Mouse (Mus musculus): ENCODE measurements around the gene Akap9. TPM values are rescaled to one million over a fixed set of nuclear protein-coding genes. Genes with fewer than 3 reads are reported as not detected.

The Akap9 gene
- polyA plus RNA-seq, 1 experiment from 2014 or later, result 198 TPM

GRCm38 (mm10) chr5:4039351-4039750 is 111.5 kb downstream of the Akap9 start:
- Histone ChIP-seq H3K9ac (ENCODE audit: low read length) (no peak overlapping the region), H3K27me3 (replicated peaks; ENCODE audit: control insufficient read depth, insufficient read depth, low read length) (no peaks in the 10 kb centered on the region), H3K36me3 (ENCODE audit: control insufficient read depth, insufficient read depth, low read length) (peaks cover 91% of the 10 kb centered on the region), H3K9me3 (replicated peaks; ENCODE audit: control insufficient read depth, low read length) (no peaks in the 10 kb centered on the region), H3K4me2 (ENCODE audit: low read length) (no peak overlapping the region), H3K4me3 (ENCODE audit: low read depth, low read length) (no peak overlapping the region), H3K27ac (ENCODE audit: low read depth, low read length) (no peak overlapping the region), H3K4me1 (ENCODE audit: control insufficient read depth, insufficient read depth, low read length) (no peaks in the 10 kb centered on the region)
- no peak for DNase-seq (ENCODE audit: low spot score)
- ATAC-seq, result no peak
- 94% methylated on average over 8 of the region's 8 CpGs for WGBS

- Histone ChIP-seq H3K27me3 (replicated peaks; ENCODE audit: control insufficient read depth, insufficient read depth, low read length) (no peaks in the 10 kb centered on the region), H3K9ac (ENCODE audit: low read length) (no peak overlapping the region), H3K4me2 (ENCODE audit: low read length) (no peak overlapping the region), H3K4me3 (ENCODE audit: low read depth, low read length) (no peak overlapping the region), H3K27ac (ENCODE audit: low read depth, low read length) (no peak overlapping the region), H3K9me3 (replicated peaks; ENCODE audit: control insufficient read depth, low read length) (no peaks in the 10 kb centered on the region), H3K36me3 (ENCODE audit: control insufficient read depth, insufficient read depth, low read length) (peaks cover 90% of the 10 kb centered on the region), H3K4me1 (ENCODE audit: control insufficient read depth, insufficient read depth, low read length) (no peaks in the 10 kb centered on the region)
- 92% methylated on average over 6 of the region's 6 CpGs for WGBS
- DNase-seq (ENCODE audit: low spot score), result no peak
- ATAC-seq, result no peak
Observed at GRCm38 (mm10) chr5:4040372-4040771, 112.5 kb downstream of the Akap9 start.

DNA sequence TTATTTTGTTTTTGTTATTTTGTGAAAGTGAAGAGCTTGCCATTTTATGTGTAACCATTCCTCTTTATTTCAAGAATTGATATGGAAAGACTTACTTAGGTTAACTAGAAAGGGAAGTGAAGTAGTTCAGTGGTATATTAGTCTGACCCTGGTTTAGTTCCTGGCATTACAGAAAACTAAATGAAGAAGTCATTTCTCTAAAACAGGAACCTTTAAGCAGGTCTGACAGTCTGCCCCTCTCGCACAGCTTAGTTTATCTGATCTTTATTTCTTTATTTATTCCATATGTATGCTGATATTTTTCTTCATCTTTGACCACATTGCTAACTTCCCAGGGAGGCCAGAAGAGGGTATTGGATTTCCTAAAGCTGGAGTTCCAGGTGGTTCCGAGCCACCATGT is 113.1 kb downstream of the Akap9 start:
- 97% methylated on average over 2 of the region's 2 CpGs for WGBS

GRCm38 (mm10) chr5:4060313-4060712 is 132.5 kb downstream of the Akap9 start:
- no peaks in the 10 kb centered on the region for H3K9me3 ChIP-seq (replicated peaks; ENCODE audit: control insufficient read depth, low read length)
- no peak overlapping the region for H3K9ac ChIP-seq (ENCODE audit: low read length)
- no peaks in the 10 kb centered on the region for H3K4me1 ChIP-seq (ENCODE audit: control insufficient read depth, insufficient read depth, low read length)
- H3K27ac ChIP-seq (ENCODE audit: low read depth, low read length), result no peak overlapping the region
- H3K4me3 ChIP-seq (ENCODE audit: low read depth, low read length), result no peak overlapping the region
- H3K36me3 ChIP-seq (ENCODE audit: control insufficient read depth, insufficient read depth, low read length), result peaks cover 91% of the 10 kb centered on the region
- H3K27me3 ChIP-seq (replicated peaks; ENCODE audit: control insufficient read depth, insufficient read depth, low read length), result no peaks in the 10 kb centered on the region
- WGBS, result 93% methylated on average over 8 of the region's 8 CpGs
- H3K4me2 ChIP-seq (ENCODE audit: low read length), result no peak overlapping the region
- no peak for DNase-seq (ENCODE audit: low spot score)
- ATAC-seq, result no peak

More for the DNA sequence above, 113.1 kb downstream of the Akap9 start:
- Histone ChIP-seq H3K9ac (ENCODE audit: low read length) (no peak overlapping the region), H3K4me3 (ENCODE audit: low read depth, low read length) (no peak overlapping the region), H3K27me3 (replicated peaks; ENCODE audit: control insufficient read depth, insufficient read depth, low read length) (no peaks in the 10 kb centered on the region), H3K36me3 (ENCODE audit: control insufficient read depth, insufficient read depth, low read length) (peaks cover 88% of the 10 kb centered on the region), H3K4me2 (ENCODE audit: low read length) (no peak overlapping the region), H3K9me3 (replicated peaks; ENCODE audit: control insufficient read depth, low read length) (no peaks in the 10 kb centered on the region), H3K27ac (ENCODE audit: low read depth, low read length) (no peak overlapping the region), H3K4me1 (ENCODE audit: control insufficient read depth, insufficient read depth, low read length) (no peaks in the 10 kb centered on the region)
- no peak for ATAC-seq
- no peak for DNase-seq (ENCODE audit: low spot score)

DNA sequence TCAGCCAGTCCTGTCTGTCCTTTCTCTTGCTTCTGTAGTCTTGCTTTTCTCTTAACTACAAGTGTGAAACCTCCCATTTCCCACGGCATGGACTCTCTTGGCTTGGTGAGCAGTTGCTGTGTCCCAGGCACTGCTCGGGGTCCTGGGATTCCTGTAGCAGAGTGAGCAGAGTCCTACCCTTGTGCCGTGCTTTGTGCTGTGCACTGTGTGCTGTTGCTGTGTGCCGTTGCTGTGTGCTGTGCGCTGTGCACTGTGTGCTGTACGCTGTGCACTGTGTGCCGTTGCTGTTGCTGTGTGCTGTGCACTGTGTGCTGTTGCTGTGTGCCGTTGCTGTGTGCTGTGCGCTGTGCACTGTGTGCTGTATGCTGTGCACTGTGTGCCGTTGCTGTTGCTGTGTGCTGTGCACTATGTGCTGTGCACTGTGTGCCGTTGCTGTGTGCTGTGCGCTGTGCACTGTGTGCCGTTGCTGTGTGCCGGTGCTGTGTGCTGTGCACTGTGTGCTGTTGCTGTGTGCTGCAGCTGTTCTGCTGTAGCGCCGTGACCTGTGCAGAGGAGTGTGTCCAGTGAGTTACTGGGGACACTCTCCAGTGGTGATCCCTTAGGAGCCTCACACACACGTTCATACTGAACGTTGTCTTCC is 138.7 kb downstream of the Akap9 start:
- Histone ChIP-seq H3K36me3 (ENCODE audit: control insufficient read depth, insufficient read depth, low read length) (peaks cover 95% of the 10 kb centered on the region), H3K9ac (ENCODE audit: low read length) (no peak overlapping the region), H3K4me2 (ENCODE audit: low read length) (no peak overlapping the region), H3K4me1 (ENCODE audit: control insufficient read depth, insufficient read depth, low read length) (no peaks in the 10 kb centered on the region), H3K27me3 (replicated peaks; ENCODE audit: control insufficient read depth, insufficient read depth, low read length) (no peaks in the 10 kb centered on the region), H3K27ac (ENCODE audit: low read depth, low read length) (no peak overlapping the region), H3K9me3 (replicated peaks; ENCODE audit: control insufficient read depth, low read length) (no peaks in the 10 kb centered on the region), H3K4me3 (ENCODE audit: low read depth, low read length) (no peak overlapping the region)
- 96% methylated on average over 18 of the region's 18 CpGs for WGBS
- DNase-seq (ENCODE audit: low spot score), result no peak
- ATAC-seq, result peak; percentile 15; the same call in 1 of the 2 replicates

DNA sequence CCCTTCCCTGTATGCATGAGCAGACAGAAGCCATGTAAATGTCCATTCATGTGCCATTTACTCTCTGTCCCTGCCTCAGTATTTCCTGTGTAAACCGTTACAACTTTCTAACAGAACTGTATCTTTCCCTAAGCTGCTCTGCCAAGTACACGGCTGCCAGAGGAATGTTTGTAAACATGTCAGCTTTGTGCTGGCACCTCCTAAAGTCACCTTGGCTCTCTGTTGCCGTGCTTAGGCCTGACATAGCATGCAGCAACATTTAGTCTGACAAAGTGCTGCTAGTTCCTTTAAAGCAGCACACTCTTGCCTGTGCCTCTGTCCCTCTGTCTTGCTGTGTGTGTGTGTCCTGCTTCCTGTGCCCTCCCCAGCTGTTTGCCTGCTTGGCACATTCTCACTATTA is 139.3 kb downstream of the Akap9 start:
- Histone ChIP-seq H3K4me1 (ENCODE audit: control insufficient read depth, insufficient read depth, low read length) (no peaks in the 10 kb centered on the region), H3K4me3 (ENCODE audit: low read depth, low read length) (no peak overlapping the region), H3K27ac (ENCODE audit: low read depth, low read length) (no peak overlapping the region), H3K27me3 (replicated peaks; ENCODE audit: control insufficient read depth, insufficient read depth, low read length) (no peaks in the 10 kb centered on the region), H3K36me3 (ENCODE audit: control insufficient read depth, insufficient read depth, low read length) (peaks cover 95% of the 10 kb centered on the region), H3K4me2 (ENCODE audit: low read length) (no peak overlapping the region), H3K9me3 (replicated peaks; ENCODE audit: control insufficient read depth, low read length) (no peaks in the 10 kb centered on the region), H3K9ac (ENCODE audit: low read length) (no peak overlapping the region)
- ATAC-seq, result no peak
- WGBS, result 60% methylated on average over 3 of the region's 3 CpGs
- DNase-seq (ENCODE audit: low spot score), result peak; percentile 29

GRCm38 (mm10) chr5:4079086-4079485 is 151.2 kb downstream of the Akap9 start:
- H3K27ac ChIP-seq (ENCODE audit: low read depth, low read length), result no peak overlapping the region
- WGBS, result 91% methylated on average over 3 of the region's 3 CpGs

DNA sequence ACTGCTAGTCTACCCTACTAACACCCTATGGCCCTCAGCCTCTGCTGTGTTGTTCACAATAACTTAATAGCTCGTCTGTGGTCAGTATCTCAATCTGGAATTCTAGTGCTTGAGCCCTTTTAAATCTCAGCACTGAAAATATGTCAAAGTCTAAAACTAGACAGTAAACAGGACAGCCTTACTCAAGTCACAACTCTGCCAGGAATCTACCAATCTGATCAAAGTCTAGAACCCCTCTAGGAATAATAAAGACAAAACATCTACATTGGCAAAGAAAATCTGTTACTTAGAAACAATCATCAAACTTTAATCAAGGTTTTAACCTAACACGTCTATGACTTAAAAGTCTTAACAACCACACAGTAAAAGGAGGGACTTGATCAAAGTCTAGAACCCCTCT is 153.0 kb downstream of the Akap9 start:
- ATAC-seq (no peak), DNase-seq (ENCODE audit: low spot score) (no peak)
- no peaks in the 10 kb centered on the region for H3K9me3 ChIP-seq (replicated peaks; ENCODE audit: control insufficient read depth, low read length)
- H3K4me3 ChIP-seq (ENCODE audit: low read depth, low read length), result no peak overlapping the region
- H3K36me3 ChIP-seq (ENCODE audit: control insufficient read depth, insufficient read depth, low read length), result peaks cover 90% of the 10 kb centered on the region
- no peak overlapping the region for H3K27ac ChIP-seq (ENCODE audit: low read depth, low read length)
- H3K4me1 ChIP-seq (ENCODE audit: control insufficient read depth, insufficient read depth, low read length), result no peaks in the 10 kb centered on the region
- H3K4me2 ChIP-seq (ENCODE audit: low read length), result no peak overlapping the region
- H3K27me3 ChIP-seq (replicated peaks; ENCODE audit: control insufficient read depth, insufficient read depth, low read length), result no peaks in the 10 kb centered on the region
- no peak overlapping the region for H3K9ac ChIP-seq (ENCODE audit: low read length)
- 87% methylated on average over 2 of the region's 2 CpGs for WGBS

More at GRCm38 (mm10) chr5:4079086-4079485, 151.2 kb downstream of the Akap9 start:
- H3K4me1 ChIP-seq (ENCODE audit: control insufficient read depth, insufficient read depth, low read length), result no peaks in the 10 kb centered on the region
- H3K9me3 ChIP-seq (replicated peaks; ENCODE audit: control insufficient read depth, low read length), result no peaks in the 10 kb centered on the region
- H3K36me3 ChIP-seq (ENCODE audit: control insufficient read depth, insufficient read depth, low read length), result peaks cover 80% of the 10 kb centered on the region
- DNase-seq (ENCODE audit: low spot score), result no peak
- H3K4me2 ChIP-seq (ENCODE audit: low read length), result no peak overlapping the region
- H3K9ac ChIP-seq (ENCODE audit: low read length), result no peak overlapping the region
- no peak for ATAC-seq
- H3K4me3 ChIP-seq (ENCODE audit: low read depth, low read length), result no peak overlapping the region
- no peaks in the 10 kb centered on the region for H3K27me3 ChIP-seq (replicated peaks; ENCODE audit: control insufficient read depth, insufficient read depth, low read length)

- H3K27ac ChIP-seq (ENCODE audit: low read depth, low read length), result no peak overlapping the region
- H3K36me3 ChIP-seq (ENCODE audit: control insufficient read depth, insufficient read depth, low read length), result peaks cover 90% of the 10 kb centered on the region
- ATAC-seq (no peak), DNase-seq (ENCODE audit: low spot score) (no peak)
- no peak overlapping the region for H3K4me2 ChIP-seq (ENCODE audit: low read length)
- H3K9me3 ChIP-seq (replicated peaks; ENCODE audit: control insufficient read depth, low read length), result no peaks in the 10 kb centered on the region
- no peak overlapping the region for H3K9ac ChIP-seq (ENCODE audit: low read length)
- no peaks in the 10 kb centered on the region for H3K27me3 ChIP-seq (replicated peaks; ENCODE audit: control insufficient read depth, insufficient read depth, low read length)
- no peak overlapping the region for H3K4me3 ChIP-seq (ENCODE audit: low read depth, low read length)
- no peaks in the 10 kb centered on the region for H3K4me1 ChIP-seq (ENCODE audit: control insufficient read depth, insufficient read depth, low read length)
- 82% methylated on average over 2 of the region's 2 CpGs for WGBS
Observed at GRCm38 (mm10) chr5:4081513-4081912, 153.7 kb downstream of the Akap9 start.
